Mouse (Mus musculus) retina, embryonic 14.5 days (tissue): ENCODE measurements at regions not wholly inside any gene's neighbourhood (a gene's known extent, or its start where the extent isn't known, plus 50 kb on each side); places are given as distances from the start of the nearest gene placed in this dataset.
A peak's percentile ranks its signal among the peaks of the same experiment; 100 is the strongest.

Experiments used
- DNase-seq: peaks from one replicate; pipeline ENCODE4 v3.0.0-alpha.2; 2015; ENCODE audit warnings: low spot score

GRCm38 (mm10) chr6:6290427-6290826, 73.5 kb upstream of the Slc25a13 start:
- DNase-seq, result no peak

- DNase-seq, result peak; percentile 80
Measured at GRCm38 (mm10) chr6:6289806-6290205, 72.8 kb upstream of the Slc25a13 start.

GRCm38 (mm10) chr6:6280812-6281568, 64.0 kb upstream of the Slc25a13 start:
- DNase-seq, result no peak

- DNase-seq, result no peak
Measured at GRCm38 (mm10) chr6:6279646-6280045, 62.7 kb upstream of the Slc25a13 start.

GRCm38 (mm10) chr6:6270545-6270944, 53.6 kb upstream of the Slc25a13 start:
- no peak for DNase-seq
